Mouse (Mus musculus): ENCODE data around the gene Fermt3. TPM values are rescaled to one million over a fixed set of nuclear protein-coding genes. Genes with fewer than 3 reads are reported as not detected.
A peak's percentile ranks its signal among the peaks of the same experiment; 100 is the strongest.

The Fermt3 gene
- polyA plus RNA-seq, 1 experiment from 2014 or later = 6.7 TPM

- 89% methylated on average over 2 of the region's 2 CpGs for WGBS
- no peak overlapping the region for H3K4me2 ChIP-seq
- H3K4me1 ChIP-seq (ENCODE audit: control insufficient read depth, insufficient read depth, low read length) = peaks cover 22% of the 10 kb centered on the region
- DNase-seq (ENCODE audit: low spot score, missing footprints) (no peak), ATAC-seq (ENCODE audit: low FRiP score) (no peak)
- no peaks in the 10 kb centered on the region for H3K27me3 ChIP-seq (ENCODE audit: control insufficient read depth, insufficient read depth, low read length)
- H3K9ac ChIP-seq (ENCODE audit: low read length) = no peak overlapping the region
- H3K36me3 ChIP-seq (ENCODE audit: control insufficient read depth, insufficient read depth, low read length) = no peaks in the 10 kb centered on the region
- H3K4me3 ChIP-seq (ENCODE audit: low read depth, low read length) = no peak overlapping the region
- no peaks in the 10 kb centered on the region for H3K9me3 ChIP-seq (ENCODE audit: control insufficient read depth, low read length)
- H3K27ac ChIP-seq (ENCODE audit: low read depth, low read length) = no peak overlapping the region
Measured at GRCm38 (mm10) chr19:7041171-7041570, 21.9 kb upstream of the Fermt3 start.

- Histone ChIP-seq H3K4me3 (ENCODE audit: low read depth, low read length) (peak overlapping the region; percentile 45), H3K27me3 (ENCODE audit: control insufficient read depth, insufficient read depth, low read length) (no peaks in the 10 kb centered on the region), H3K27ac (ENCODE audit: low read depth, low read length) (peak overlapping the region; percentile 89), H3K9me3 (ENCODE audit: control insufficient read depth, low read length) (no peaks in the 10 kb centered on the region), H3K4me2 (peak overlapping the region; percentile 72), H3K4me1 (ENCODE audit: control insufficient read depth, insufficient read depth, low read length) (peaks cover 22% of the 10 kb centered on the region), H3K9ac (ENCODE audit: low read length) (peak overlapping the region; percentile 83), H3K36me3 (ENCODE audit: control insufficient read depth, insufficient read depth, low read length) (peaks cover under 1% of the 10 kb centered on the region; the same call in 1 of the 2 replicates)
- no peak for ATAC-seq (ENCODE audit: low FRiP score)
- DNase-seq (ENCODE audit: low spot score, missing footprints) = no peak
- 28% methylated on average over 13 of the region's 13 CpGs for WGBS
Measured at GRCm38 (mm10) chr19:7040637-7041130, 21.4 kb upstream of the Fermt3 start.

GRCm38 (mm10) chr19:7039841-7040636 is 20.8 kb upstream of the Fermt3 start, which contains the start of gene Stip1:
Stip1 (minus strand) TSS chr19:7039967.
- peak within 1 kb of the TSS; percentile 89 for H3K27ac ChIP-seq (ENCODE audit: low read depth, low read length)
- H3K9ac ChIP-seq (ENCODE audit: low read length) = peak within 1 kb of the TSS; percentile 93
- H3K27me3 ChIP-seq (ENCODE audit: control insufficient read depth, insufficient read depth, low read length) = no peaks in the 10 kb centered on the region
- H3K9me3 ChIP-seq (ENCODE audit: control insufficient read depth, low read length) = no peaks in the 10 kb centered on the region
- DNase-seq (ENCODE audit: low spot score, missing footprints) = peak; percentile 100
- H3K4me3 ChIP-seq (ENCODE audit: low read depth, low read length) = peak within 1 kb of the TSS; percentile 92
- peak within 1 kb of the TSS; percentile 87 for H3K4me2 ChIP-seq
- peaks cover 22% of the 10 kb centered on the region for H3K4me1 ChIP-seq (ENCODE audit: control insufficient read depth, insufficient read depth, low read length)
- ATAC-seq (ENCODE audit: low FRiP score) = peak; percentile 99
- peaks cover 5% of the 10 kb centered on the region for H3K36me3 ChIP-seq (ENCODE audit: control insufficient read depth, insufficient read depth, low read length)
- under 1% methylated on average over 45 of the region's 49 CpGs for WGBS

- H3K9ac ChIP-seq (ENCODE audit: low read length) = peak overlapping the region; percentile 93
- no peaks in the 10 kb centered on the region for H3K9me3 ChIP-seq (ENCODE audit: control insufficient read depth, low read length)
- H3K36me3 ChIP-seq (ENCODE audit: control insufficient read depth, insufficient read depth, low read length) = peaks cover 9% of the 10 kb centered on the region
- no peak for DNase-seq (ENCODE audit: low spot score, missing footprints)
- peak overlapping the region; percentile 87 for H3K27ac ChIP-seq (ENCODE audit: low read depth, low read length)
- H3K4me1 ChIP-seq (ENCODE audit: control insufficient read depth, insufficient read depth, low read length) = peaks cover 22% of the 10 kb centered on the region
- H3K27me3 ChIP-seq (ENCODE audit: control insufficient read depth, insufficient read depth, low read length) = no peaks in the 10 kb centered on the region
- ATAC-seq (ENCODE audit: low FRiP score) = no peak
- 2% methylated on average over 35 of the region's 35 CpGs for WGBS
- H3K4me3 ChIP-seq (ENCODE audit: low read depth, low read length) = peak overlapping the region; percentile 92
- peak overlapping the region; percentile 87 for H3K4me2 ChIP-seq
Measured at GRCm38 (mm10) chr19:7039088-7039720, 19.9 kb upstream of the Fermt3 start.

GRCm38 (mm10) chr19:7034006-7034405 is 14.7 kb upstream of the Fermt3 start:
- Histone ChIP-seq H3K4me2 (no peak overlapping the region), H3K9me3 (ENCODE audit: control insufficient read depth, low read length) (no peaks in the 10 kb centered on the region), H3K9ac (ENCODE audit: low read length) (no peak overlapping the region), H3K4me3 (ENCODE audit: low read depth, low read length) (no peak overlapping the region), H3K27me3 (ENCODE audit: control insufficient read depth, insufficient read depth, low read length) (no peaks in the 10 kb centered on the region), H3K36me3 (ENCODE audit: control insufficient read depth, insufficient read depth, low read length) (peaks cover 42% of the 10 kb centered on the region), H3K27ac (ENCODE audit: low read depth, low read length) (no peak overlapping the region), H3K4me1 (ENCODE audit: control insufficient read depth, insufficient read depth, low read length) (peaks cover 16% of the 10 kb centered on the region)
- no peak for ATAC-seq (ENCODE audit: low FRiP score)
- WGBS = 94% methylated on average over 5 of the region's 5 CpGs
- DNase-seq (ENCODE audit: low spot score, missing footprints) = no peak

DNA sequence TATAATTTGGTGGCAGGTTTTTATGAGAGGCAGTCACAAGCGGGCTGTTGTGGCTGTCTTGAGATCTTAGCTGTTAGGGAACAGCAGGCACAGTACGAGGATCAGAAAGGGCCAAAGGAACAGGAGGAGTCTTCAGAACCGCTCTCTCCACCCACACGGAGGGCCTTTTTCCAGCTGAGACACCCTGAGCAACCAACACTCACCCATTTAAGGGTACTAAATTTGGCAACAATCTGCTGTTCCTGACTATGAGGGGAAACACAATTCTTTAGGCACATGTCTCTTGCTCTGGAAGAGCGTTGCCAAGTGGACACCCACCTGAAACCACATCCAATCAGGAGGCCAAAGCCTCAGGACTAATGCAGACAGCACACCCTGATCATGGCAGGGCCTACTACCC is 10.3 kb upstream of the Fermt3 start:
- Histone ChIP-seq H3K36me3 (ENCODE audit: control insufficient read depth, insufficient read depth, low read length) (peaks cover 64% of the 10 kb centered on the region), H3K4me1 (ENCODE audit: control insufficient read depth, insufficient read depth, low read length) (no peaks in the 10 kb centered on the region), H3K4me3 (ENCODE audit: low read depth, low read length) (no peak overlapping the region), H3K9ac (ENCODE audit: low read length) (no peak overlapping the region), H3K9me3 (ENCODE audit: control insufficient read depth, low read length) (no peaks in the 10 kb centered on the region), H3K27me3 (ENCODE audit: control insufficient read depth, insufficient read depth, low read length) (no peaks in the 10 kb centered on the region), H3K4me2 (no peak overlapping the region), H3K27ac (ENCODE audit: low read depth, low read length) (no peak overlapping the region)
- WGBS = 96% methylated on average over 5 of the region's 5 CpGs
- ATAC-seq (ENCODE audit: low FRiP score) (no peak), DNase-seq (ENCODE audit: low spot score, missing footprints) (no peak)

DNA sequence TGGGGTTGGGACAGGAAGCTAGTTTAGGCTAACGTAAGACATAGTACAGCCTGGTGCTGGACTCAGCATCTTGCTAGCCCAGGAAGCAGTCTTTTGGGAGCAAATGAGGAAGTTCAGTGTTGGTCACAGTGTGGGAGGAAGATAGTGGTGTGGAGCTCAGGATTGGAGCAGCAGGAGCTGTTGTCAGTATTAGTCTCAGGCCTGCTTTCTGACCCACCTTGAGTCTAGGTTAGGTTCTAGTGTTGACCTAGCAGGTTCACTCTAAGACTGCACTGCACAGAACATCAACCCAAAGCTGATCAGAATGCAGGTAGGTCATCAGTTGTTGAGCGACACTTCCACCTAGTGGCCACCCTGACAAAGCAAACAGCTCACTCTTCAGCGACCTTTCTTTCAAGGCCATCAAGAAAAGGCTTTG is 964 bp upstream of the Fermt3 start:
- H3K36me3 ChIP-seq (ENCODE audit: control insufficient read depth, insufficient read depth, low read length) = peaks cover 34% of the 10 kb centered on the region
- H3K4me3 ChIP-seq (ENCODE audit: low read depth, low read length) = no peak overlapping the region
- H3K9ac ChIP-seq (ENCODE audit: low read length) = no peak overlapping the region
- ATAC-seq (ENCODE audit: low FRiP score) (no peak), DNase-seq (ENCODE audit: low spot score, missing footprints) (peak; percentile 85)
- 61% methylated on average over 3 of the region's 3 CpGs for WGBS
- H3K27me3 ChIP-seq (ENCODE audit: control insufficient read depth, insufficient read depth, low read length) = no peaks in the 10 kb centered on the region
- no peak overlapping the region for H3K27ac ChIP-seq (ENCODE audit: low read depth, low read length)
- H3K4me2 ChIP-seq = no peak overlapping the region
- no peaks in the 10 kb centered on the region for H3K4me1 ChIP-seq (ENCODE audit: control insufficient read depth, insufficient read depth, low read length)
- no peaks in the 10 kb centered on the region for H3K9me3 ChIP-seq (ENCODE audit: control insufficient read depth, low read length)

DNA sequence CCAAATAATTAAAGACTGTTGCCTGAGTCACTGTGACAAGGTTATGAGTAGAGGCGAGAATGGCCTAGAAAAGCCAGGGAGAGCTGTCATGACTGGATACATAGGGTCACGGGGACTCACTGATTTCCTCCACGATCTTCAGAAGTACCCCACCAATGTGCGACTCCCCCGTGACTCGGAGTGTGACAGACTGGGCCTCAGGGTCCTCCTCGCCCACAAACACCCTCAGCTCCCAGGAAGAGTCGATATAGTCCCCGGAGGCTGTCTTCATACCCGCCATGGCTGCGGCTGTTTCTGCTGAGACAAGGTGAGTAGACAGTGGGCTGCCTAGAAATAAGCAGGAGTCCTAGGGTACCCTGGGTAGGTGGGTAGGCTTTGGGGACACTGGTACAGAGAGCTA is 723 bp downstream of the Fermt3 start:
- DNase-seq (ENCODE audit: low spot score, missing footprints) (no peak), ATAC-seq (ENCODE audit: low FRiP score) (no peak)
- H3K27me3 ChIP-seq (ENCODE audit: control insufficient read depth, insufficient read depth, low read length) = no peaks in the 10 kb centered on the region
- no peak overlapping the region for H3K4me2 ChIP-seq
- no peaks in the 10 kb centered on the region for H3K4me1 ChIP-seq (ENCODE audit: control insufficient read depth, insufficient read depth, low read length)
- no peak overlapping the region for H3K9ac ChIP-seq (ENCODE audit: low read length)
- H3K36me3 ChIP-seq (ENCODE audit: control insufficient read depth, insufficient read depth, low read length) = peaks cover 23% of the 10 kb centered on the region
- WGBS = 90% methylated on average over 11 of the region's 11 CpGs
- no peak overlapping the region for H3K27ac ChIP-seq (ENCODE audit: low read depth, low read length)
- H3K4me3 ChIP-seq (ENCODE audit: low read depth, low read length) = no peak overlapping the region
- H3K9me3 ChIP-seq (ENCODE audit: control insufficient read depth, low read length) = no peaks in the 10 kb centered on the region

All from midbrain, embryonic 11.5 days (tissue).